Mouse (Mus musculus): ENCODE measurements around the gene Ppp3ca. TPM values are rescaled to one million over a fixed set of nuclear protein-coding genes. Genes with fewer than 3 reads are reported as not detected.

Gene Ppp3ca
- total and polyA plus RNA-seq, 2 experiments from 2014 or later, result 137 to 177 TPM

GRCm38 (mm10) chr3:136981589-136981924 is 311.6 kb downstream of the Ppp3ca start:
- WGBS, result 83% methylated on average over 4 of the region's 4 CpGs
- DNase-seq (ENCODE audit: low spot score), result no peak
- no peaks in the 10 kb centered on the region for H3K4me1 ChIP-seq (ENCODE audit: insufficient read depth, low read length)
- no peak overlapping the region for H3K27ac ChIP-seq
- TF ChIP-seq CTCF (IDR thresholded peaks at IDR 0.05; ENCODE audit: low read depth), result no peak
- no peaks in the 10 kb centered on the region for H3K9me3 ChIP-seq (ENCODE audit: low read length)
- H3K36me3 ChIP-seq (ENCODE audit: insufficient read depth, low read length), result no peaks in the 10 kb centered on the region
- H3K9ac ChIP-seq (replicated peaks; ENCODE audit: low read length), result no peak overlapping the region
- no peak overlapping the region for H3K4me3 ChIP-seq (ENCODE audit: low read length)
- ATAC-seq, result no peak
- no peaks in the 10 kb centered on the region for H3K27me3 ChIP-seq (ENCODE audit: insufficient read depth, low read length)
- H3K4me2 ChIP-seq (ENCODE audit: low read depth, low read length), result no peak overlapping the region

GRCm38 (mm10) chr3:136982021-136982420 is 312.1 kb downstream of the Ppp3ca start:
- ATAC-seq (no peak), DNase-seq (ENCODE audit: low spot score) (no peak)
- Histone ChIP-seq H3K9me3 (ENCODE audit: low read length) (no peaks in the 10 kb centered on the region), H3K4me1 (ENCODE audit: insufficient read depth, low read length) (no peaks in the 10 kb centered on the region), H3K36me3 (ENCODE audit: insufficient read depth, low read length) (no peaks in the 10 kb centered on the region), H3K27ac (no peak overlapping the region), H3K27me3 (ENCODE audit: insufficient read depth, low read length) (no peaks in the 10 kb centered on the region), H3K4me2 (ENCODE audit: low read depth, low read length) (no peak overlapping the region), H3K4me3 (ENCODE audit: low read length) (no peak overlapping the region), H3K9ac (replicated peaks; ENCODE audit: low read length) (no peak overlapping the region)
- WGBS, result 91% methylated on average over 11 of the region's 11 CpGs
- TF ChIP-seq CTCF (IDR thresholded peaks at IDR 0.05; ENCODE audit: low read depth), result no peak

- no peak for TF ChIP-seq CTCF (IDR thresholded peaks at IDR 0.05; ENCODE audit: low read depth)
- 52% methylated on average over 3 of the region's 3 CpGs for WGBS
- Histone ChIP-seq H3K4me1 (ENCODE audit: insufficient read depth, low read length) (no peaks in the 10 kb centered on the region), H3K36me3 (ENCODE audit: insufficient read depth, low read length) (no peaks in the 10 kb centered on the region), H3K9me3 (ENCODE audit: low read length) (no peaks in the 10 kb centered on the region), H3K4me3 (ENCODE audit: low read length) (no peak overlapping the region), H3K9ac (replicated peaks; ENCODE audit: low read length) (no peak overlapping the region), H3K4me2 (ENCODE audit: low read depth, low read length) (no peak overlapping the region), H3K27me3 (ENCODE audit: insufficient read depth, low read length) (no peaks in the 10 kb centered on the region), H3K27ac (no peak overlapping the region)
- DNase-seq (ENCODE audit: low spot score), result no peak
- no peak for ATAC-seq
Observed at GRCm38 (mm10) chr3:136986096-136986881, 316.4 kb downstream of the Ppp3ca start.

Small RNAs within 50 kb of the gene (microRNA-seq; reads per million reads assigned to microRNA genes)
- gene Gm44327, result 0 reads per million in 2 experiments
